Mouse (Mus musculus) MEL (cell line): ENCODE data around the gene Ptpru. TPM values are rescaled to one million over a fixed set of nuclear protein-coding genes. Genes with fewer than 3 reads are reported as not detected.

Source experiments
- DNase-seq: peaks from one replicate; pipeline ENCODE4 v3.0.0; 2011; ENCODE audit warnings: low read depth, low spot score
- H3K27ac ChIP-seq: 2 replicates; pipeline ENCODE4 v1.5.1; 2012; ENCODE audit warnings: low read depth, mild to moderate bottlenecking, control low read depth, low read length, moderate library complexity; ENCODE audit not compliant: control insufficient read depth
- H3K27me3 ChIP-seq, 2 experiments: fragments of 150-350 bp in 1 of 2; sonication (generic) in 1 of 2; 2 replicates each; pipeline ENCODE4 v1.6.1; 2012; ENCODE audit warnings: low read length in 2 of 2, mild to moderate bottlenecking in 2 of 2, improper control_type of control experiment in 1 of 2, moderate library complexity in 1 of 2; ENCODE audit not compliant: insufficient read depth in 2 of 2, control insufficient read depth in 1 of 2
- H3K36me3 ChIP-seq, 2 experiments: 2 replicates each; pipeline ENCODE4 v1.6.1; 2012 to 2014; ENCODE audit warnings: low read length in 2 of 2, improper control_type of control experiment in 1 of 2, inconsistent platforms in 1 of 2, mild to moderate bottlenecking in 1 of 2; ENCODE audit not compliant: insufficient read depth in 2 of 2, control insufficient read depth in 1 of 2
- H3K4me1 ChIP-seq, 2 experiments: fragments of 150-350 bp in 1 of 2; sonication (generic) in 1 of 2; 2 replicates each; pipeline ENCODE4 v1.6.1; 2012; ENCODE audit warnings: low read length in 2 of 2, improper control_type of control experiment in 1 of 2, mild to moderate bottlenecking in 1 of 2; ENCODE audit not compliant: insufficient read depth in 2 of 2, control insufficient read depth in 1 of 2
- H3K4me3 ChIP-seq, 2 experiments: fragments of 150-350 bp in 1 of 2; sonication (generic) in 1 of 2; 2 replicates each; pipeline ENCODE4 v1.5.1; 2012; ENCODE audit warnings: low read depth in 2 of 2, low read length in 2 of 2, mild to moderate bottlenecking in 2 of 2, moderate library complexity in 2 of 2, control low read depth in 1 of 2, improper control_type of control experiment in 1 of 2; ENCODE audit not compliant: control insufficient read depth in 1 of 2, insufficient read depth in 1 of 2
- H3K79me2 ChIP-seq: 2 replicates; pipeline ENCODE4 v1.6.1; 2012; ENCODE audit warnings: mild to moderate bottlenecking, low read length, moderate library complexity; ENCODE audit not compliant: control insufficient read depth, poor library complexity, insufficient read depth
- H3K9ac ChIP-seq: 2 replicates; pipeline ENCODE4 v1.6.1; 2012; ENCODE audit warnings: low read depth, mild to moderate bottlenecking, control low read depth, low read length, moderate library complexity; ENCODE audit not compliant: control insufficient read depth, poor library complexity, severe bottlenecking
- H3K9me3 ChIP-seq: fragments of 150-350 bp; sonication (generic); replicated peaks from 2 replicates; pipeline ENCODE4 v1.6.1; 2012; ENCODE audit warnings: mild to moderate bottlenecking, low read length, improper control_type of control experiment, moderate library complexity; ENCODE audit not compliant: insufficient read depth
- BHLHE40 ChIP-seq: IDR thresholded peaks from 2 replicates; pipeline ENCODE4 v1.6.1; 2012; ENCODE audit warnings: low read depth, mild to moderate bottlenecking, inconsistent platforms, low read length, improper control_type of control experiment, borderline replicate concordance
- CHD1 ChIP-seq: IDR thresholded peaks from 2 replicates; pipeline ENCODE4 v1.6.1; 2012; ENCODE audit warnings: low read depth, mild to moderate bottlenecking, inconsistent platforms, low read length, improper control_type of control experiment
- CHD2 ChIP-seq: IDR thresholded peaks from 2 replicates; pipeline ENCODE4 v1.6.1; 2011; ENCODE audit warnings: low read length, improper control_type of control experiment
- CTCF ChIP-seq, 3 experiments: IDR thresholded peaks in 2 of 3; conservative IDR thresholded peaks in 1 of 3; 2 replicates each; pipeline ENCODE4 v1.5.1; 2011 to 2012; ENCODE audit warnings: low read length in 3 of 3, low read depth in 2 of 3, mild to moderate bottlenecking in 2 of 3, improper control_type of control experiment in 1 of 3, inconsistent platforms in 1 of 3, mixed read lengths in 1 of 3, moderate library complexity in 1 of 3; ENCODE audit not compliant: control insufficient read depth in 1 of 3, insufficient read depth in 1 of 3, poor library complexity in 1 of 3, severe bottlenecking in 1 of 3
- E2F4 ChIP-seq: IDR thresholded peaks from 2 replicates; pipeline ENCODE4 v1.6.1; 2011; ENCODE audit warnings: low read depth, low read length, improper control_type of control experiment, borderline replicate concordance
- ELF1 ChIP-seq: IDR thresholded peaks from 2 replicates; pipeline ENCODE4 v1.6.1; 2014; ENCODE audit warnings: low read depth, mild to moderate bottlenecking, inconsistent platforms, low read length, improper control_type of control experiment, moderate library complexity
- EP300 ChIP-seq, 2 experiments: IDR thresholded peaks; 2 replicates each; pipeline ENCODE4 v1.6.1; 2011; ENCODE audit warnings: improper control_type of control experiment in 2 of 2, low read length in 2 of 2, low read depth in 1 of 2, mild to moderate bottlenecking in 1 of 2
- ETS1 ChIP-seq: IDR thresholded peaks from 2 replicates; pipeline ENCODE4 v1.6.1; 2012; ENCODE audit warnings: low read depth, mild to moderate bottlenecking, inconsistent platforms, low read length, improper control_type of control experiment, moderate library complexity
- GABPA ChIP-seq: IDR thresholded peaks from 2 replicates; pipeline ENCODE4 v1.6.1; 2012; ENCODE audit warnings: low read depth, mild to moderate bottlenecking, inconsistent platforms, low read length, improper control_type of control experiment, moderate library complexity
- GATA1 ChIP-seq: IDR thresholded peaks from 2 replicates; pipeline ENCODE4 v1.6.1; 2011; ENCODE audit warnings: low read depth, low read length, improper control_type of control experiment
- HCFC1 ChIP-seq: IDR thresholded peaks from 2 replicates; pipeline ENCODE4 v1.6.1; 2012; ENCODE audit warnings: low read depth, mild to moderate bottlenecking, inconsistent platforms, low read length, improper control_type of control experiment, moderate library complexity
- JUND ChIP-seq: IDR thresholded peaks from 2 replicates; pipeline ENCODE4 v1.6.1; 2011; ENCODE audit warnings: low read depth, mild to moderate bottlenecking, improper control_type of control experiment, low read length
- KAT2A ChIP-seq: conservative IDR thresholded peaks from 2 replicates; pipeline ENCODE4 v1.6.1; 2012; ENCODE audit warnings: low read depth, low read length, improper control_type of control experiment, inconsistent platforms
- MAFK ChIP-seq: IDR thresholded peaks from 2 replicates; pipeline ENCODE4 v1.6.1; 2011; ENCODE audit warnings: low read depth, mild to moderate bottlenecking, low read length, improper control_type of control experiment, borderline replicate concordance
- MAX ChIP-seq: IDR thresholded peaks from 2 replicates; pipeline ENCODE4 v1.6.1; 2011; ENCODE audit warnings: low read length, improper control_type of control experiment
- MAZ ChIP-seq: IDR thresholded peaks from 2 replicates; pipeline ENCODE4 v1.6.1; 2012; ENCODE audit warnings: low read depth, mild to moderate bottlenecking, inconsistent platforms, low read length, improper control_type of control experiment
- MXI1 ChIP-seq: IDR thresholded peaks from 2 replicates; pipeline ENCODE4 v1.6.1; 2011; ENCODE audit warnings: mild to moderate bottlenecking, low read depth, low read length, improper control_type of control experiment
- MYB ChIP-seq: IDR thresholded peaks from 2 replicates; pipeline ENCODE4 v1.6.1; 2011; ENCODE audit warnings: mild to moderate bottlenecking, low read depth, low read length, improper control_type of control experiment
- MYC ChIP-seq: IDR thresholded peaks from 2 replicates; pipeline ENCODE4 v1.6.1; 2011; ENCODE audit warnings: low read depth, mild to moderate bottlenecking, low read length, improper control_type of control experiment, moderate library complexity
- NELFE ChIP-seq: IDR thresholded peaks from 2 replicates; pipeline ENCODE4 v1.6.1; 2011; ENCODE audit warnings: low read depth, low read length, improper control_type of control experiment
- NRF1 ChIP-seq: IDR thresholded peaks from 2 replicates; pipeline ENCODE4 v1.6.1; 2014; ENCODE audit warnings: low read depth, mild to moderate bottlenecking, inconsistent platforms, low read length, improper control_type of control experiment, moderate library complexity; ENCODE audit not compliant: poor library complexity, insufficient read depth, severe bottlenecking
- POLR2A ChIP-seq, 2 experiments: IDR thresholded peaks; 2 replicates each; pipeline ENCODE4 v1.6.1; 2011 to 2012; ENCODE audit warnings: low read length in 2 of 2, mild to moderate bottlenecking in 2 of 2, control low read depth in 1 of 2, improper control_type of control experiment in 1 of 2, low read depth in 1 of 2, moderate library complexity in 1 of 2; ENCODE audit not compliant: control insufficient read depth in 1 of 2, insufficient read depth in 1 of 2, poor library complexity in 1 of 2
- POLR2AphosphoS2 ChIP-seq: IDR thresholded peaks from 2 replicates; pipeline ENCODE4 v1.6.1; 2011; ENCODE audit warnings: low read length, improper control_type of control experiment
- POLR2AphosphoS5 ChIP-seq: IDR thresholded peaks from 2 replicates; pipeline ENCODE4 v1.6.1; 2012; ENCODE audit warnings: low read depth, borderline replicate concordance, mild to moderate bottlenecking, inconsistent platforms, low read length, moderate library complexity, mixed read lengths
- RAD21 ChIP-seq: IDR thresholded peaks from 2 replicates; pipeline ENCODE4 v1.6.1; 2011; ENCODE audit warnings: mild to moderate bottlenecking, low read depth, low read length, improper control_type of control experiment
- RCOR1 ChIP-seq: IDR thresholded peaks from 2 replicates; pipeline ENCODE4 v1.6.1; 2012; ENCODE audit warnings: low read depth, mild to moderate bottlenecking, inconsistent platforms, low read length, improper control_type of control experiment
- SIN3A ChIP-seq: IDR thresholded peaks from 2 replicates; pipeline ENCODE4 v1.6.1; 2012; ENCODE audit warnings: low read length, improper control_type of control experiment, inconsistent platforms
- SMC3 ChIP-seq: IDR thresholded peaks from 2 replicates; pipeline ENCODE4 v1.6.1; 2011; ENCODE audit warnings: low read depth, low read length, improper control_type of control experiment
- TAL1 ChIP-seq: IDR thresholded peaks from 2 replicates; pipeline ENCODE4 v1.6.1; 2012; ENCODE audit warnings: mild to moderate bottlenecking, inconsistent platforms, low read length, moderate library complexity, mixed read lengths
- TBP ChIP-seq: IDR thresholded peaks from 2 replicates; pipeline ENCODE4 v1.8.0; 2011; ENCODE audit warnings: low read depth, low read length, improper control_type of control experiment
- TCF12 ChIP-seq: IDR thresholded peaks from 2 replicates; pipeline ENCODE4 v1.6.1; 2014; ENCODE audit warnings: low read depth, mild to moderate bottlenecking, inconsistent platforms, low read length, improper control_type of control experiment, moderate library complexity
- UBTF ChIP-seq: IDR thresholded peaks from 2 replicates; pipeline ENCODE4 v1.6.1; 2012; ENCODE audit warnings: low read depth, mild to moderate bottlenecking, inconsistent platforms, low read length, improper control_type of control experiment, moderate library complexity, borderline replicate concordance; ENCODE audit not compliant: insufficient read depth
- USF1 ChIP-seq: IDR thresholded peaks from 2 replicates; pipeline ENCODE4 v1.6.1; 2014; ENCODE audit warnings: low read depth, mild to moderate bottlenecking, inconsistent platforms, low read length, improper control_type of control experiment, moderate library complexity
- ZC3H11A ChIP-seq: IDR thresholded peaks from 2 replicates; pipeline ENCODE4 v1.6.1; 2012; ENCODE audit warnings: low read depth, mild to moderate bottlenecking, inconsistent platforms, low read length, improper control_type of control experiment
- ZKSCAN1 ChIP-seq: IDR thresholded peaks from 2 replicates; pipeline ENCODE4 v1.6.1; 2012; ENCODE audit warnings: low read depth, mild to moderate bottlenecking, inconsistent platforms, low read length, improper control_type of control experiment, moderate library complexity
- ZMIZ1 ChIP-seq: IDR thresholded peaks from 2 replicates; pipeline ENCODE4 v1.6.1; 2012; ENCODE audit warnings: low read depth, mild to moderate bottlenecking, inconsistent platforms, low read length, improper control_type of control experiment, moderate library complexity
- polyA plus RNA-seq, 2 experiments: library from polyadenylated mRNA; stranded (reverse) in 1 of 2; unstranded in 1 of 2; fragments of >175 nt in 1 of 2; fragments of >200 nt in 1 of 2; gene quantifications; 2 replicates each; pipeline versions ENCODE4 v1.2.1 to v1.2.4; 2012; ENCODE audit warnings: low replicate concordance in 2 of 2, low read depth in 1 of 2; ENCODE audit not compliant: insufficient read length in 2 of 2, insufficient read depth in 1 of 2, missing spikeins in 1 of 2
- total RNA-seq: library from RNA; depleted of rRNA; stranded (reverse); fragments of 300-350 nt; gene quantifications from 2 replicates; pipeline ENCODE4 v1.2.3, GENCODE M21; 2012; rRNA removed

Gene Ptpru
- total RNA-seq (3.1 and 3.4 TPM in 2 replicates), polyA plus RNA-seq (1 to 10 TPM in 1 of 2 experiments, not detected in 1; 6.8 TPM)

DNA sequence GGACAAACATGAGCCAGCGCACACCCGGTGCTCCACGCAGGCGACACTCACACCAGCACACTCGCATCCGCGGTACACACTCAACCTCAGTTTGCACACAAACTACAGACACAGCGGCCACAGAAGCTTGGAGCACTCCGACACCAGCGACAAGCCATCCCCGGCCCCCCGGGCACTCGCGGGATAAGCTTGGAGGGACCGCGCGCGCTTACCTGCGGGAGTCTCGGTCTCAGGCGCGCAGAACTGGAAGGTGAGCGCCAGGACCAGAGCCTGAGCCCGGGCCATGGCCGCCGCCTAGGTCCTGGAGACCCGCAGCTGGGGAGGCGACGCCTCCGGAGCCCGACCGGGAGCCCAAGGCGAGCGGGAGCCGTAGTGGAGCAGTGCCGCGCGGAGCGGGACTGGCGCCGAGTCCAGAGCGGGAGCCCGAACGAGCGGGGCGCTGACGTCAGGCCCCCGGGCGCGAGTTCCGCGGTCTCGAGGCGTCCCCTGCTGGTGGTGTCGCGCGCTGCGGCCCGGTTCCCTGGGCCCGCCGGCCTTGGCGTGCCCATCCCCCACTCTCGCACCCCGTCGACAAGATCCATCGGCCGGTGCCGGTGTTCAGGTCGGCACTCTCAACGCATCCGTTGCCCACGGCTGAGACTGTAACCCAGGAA is at the start of gene Ptpru:
TSS of gene Ptpru (minus strand) at position 417 of the 653 bp plus-strand sequence.
- no peak within 1 kb of the TSS for H3K27ac ChIP-seq
- H3K36me3 ChIP-seq: no peaks in the 10 kb centered on the region
- peak within 1 kb of the TSS; percentile 76 for H3K9ac ChIP-seq
- H3K79me2 ChIP-seq: no peaks in the 10 kb centered on the region; the same call in 1 of the 2 replicates
- H3K4me1 ChIP-seq: peaks cover 0 to 3% of the 10 kb centered on the region in 2 experiments; a peak in 1 of 4 replicates
- H3K27me3 ChIP-seq: 0 out of 4 replicates have a peak, but pooled peaks cover 0 to 1% of the 10 kb centered on the region in 2 experiments
- DNase-seq: peak; percentile 81
- H3K9me3 ChIP-seq: no peaks in the 10 kb centered on the region
- H3K4me3 ChIP-seq: peak within 1 kb of the TSS; percentile 55 to 83
- no peak for TF ChIP-seq KAT2A
- TF ChIP-seq ETS1: peak; percentile 17; the same call in 1 of the 2 replicates
- TF ChIP-seq TCF12: peak; percentile 27; the same call in 1 of the 2 replicates
- no peak for TF ChIP-seq MYB
- TF ChIP-seq ZC3H11A: peak; percentile 56
- no peak for TF ChIP-seq ZMIZ1
- TF ChIP-seq RCOR1: no peak
- TF ChIP-seq MXI1: 0 out of 2 replicates have a peak, but pooled peaks have one; percentile 19
- no peak for TF ChIP-seq GABPA
- TF ChIP-seq ZKSCAN1: no peak
- no peak for TF ChIP-seq POLR2AphosphoS5
- TF ChIP-seq ELF1: peak; percentile 43; the same call in 1 of the 2 replicates
- peak; percentile 76 for TF ChIP-seq SMC3
- TF ChIP-seq EP300 (IDR thresholded peaks at IDR 0.05; ENCODE audit: low read depth in 1 of 2, low read length in 2 of 2): no peak
- TF ChIP-seq UBTF: peak; percentile 70; the same call in 1 of the 2 replicates
- no peak for TF ChIP-seq MAFK
- TF ChIP-seq MYC: no peak
- TF ChIP-seq MAX: 0 out of 2 replicates have a peak, but pooled peaks have one; percentile 12
- TF ChIP-seq TBP: peak; percentile 32; the same call in 1 of the 2 replicates
- TF ChIP-seq USF1: no peak
- peak; percentile 34; the same call in 1 of the 2 replicates for TF ChIP-seq NELFE
- no peak for TF ChIP-seq POLR2AphosphoS2
- TF ChIP-seq CHD2: peak; percentile 66; the same call in 1 of the 2 replicates
- peak; percentile 62 for TF ChIP-seq SIN3A
- no peak for TF ChIP-seq TAL1
- peak; percentile 66; the same call in 1 of the 2 replicates for TF ChIP-seq BHLHE40
- peak; percentile 92 for TF ChIP-seq RAD21
- TF ChIP-seq CTCF (IDR thresholded peaks at IDR 0.05 in 2 of 3, conservative IDR thresholded peaks at IDR 0.05 in 1 of 3; ENCODE audit: control insufficient read depth in 1 of 3, insufficient read depth in 1 of 3, low read depth in 2 of 3, low read length in 3 of 3, poor library complexity in 1 of 3, severe bottlenecking in 1 of 3): peak; percentile 84 to 98 (median 87)
- TF ChIP-seq HCFC1: no peak
- no peak for TF ChIP-seq NRF1
- TF ChIP-seq E2F4: no peak
- no peak for TF ChIP-seq JUND
- peak; percentile 61; the same call in 1 of the 2 replicates for TF ChIP-seq MAZ
- TF ChIP-seq GATA1: no peak
- peak in 1 of 2 experiments; percentile 42; a peak in 1 of 4 replicates for TF ChIP-seq POLR2A (IDR thresholded peaks at IDR 0.05; ENCODE audit: control insufficient read depth in 1 of 2, insufficient read depth in 1 of 2, low read depth in 1 of 2, low read length in 2 of 2, poor library complexity in 1 of 2)
- no peak for TF ChIP-seq CHD1
